Mouse (Mus musculus) c-Kit-positive CD71-positive TER-119-negative erythroid progenitor cells, embryonic 14.5 days (primary cell): ENCODE measurements around the gene Gm20219.
"Not testable (repeated sequence)": the region's sequence is repeated elsewhere in the genome, so short reads cannot be mapped to it uniquely, and the experiment has no call there.

Experiments
- DNase-seq: peaks from one replicate; pipeline ENCODE4 v3.0.0-alpha.2; 2013; ENCODE audit warnings: low read depth

Gene Gm20219

GRCm38 (mm10) chr17:56512310-56512709, 41.9 kb downstream of the Gm20219 start, which contains the start of gene Znrf4:
Gene Znrf4 (minus strand): TSS chr17:56512431.
- no peak for DNase-seq

- DNase-seq: no peak
Observed at GRCm38 (mm10) chr17:56511707-56512090, 42.5 kb downstream of the Gm20219 start.

DNA sequence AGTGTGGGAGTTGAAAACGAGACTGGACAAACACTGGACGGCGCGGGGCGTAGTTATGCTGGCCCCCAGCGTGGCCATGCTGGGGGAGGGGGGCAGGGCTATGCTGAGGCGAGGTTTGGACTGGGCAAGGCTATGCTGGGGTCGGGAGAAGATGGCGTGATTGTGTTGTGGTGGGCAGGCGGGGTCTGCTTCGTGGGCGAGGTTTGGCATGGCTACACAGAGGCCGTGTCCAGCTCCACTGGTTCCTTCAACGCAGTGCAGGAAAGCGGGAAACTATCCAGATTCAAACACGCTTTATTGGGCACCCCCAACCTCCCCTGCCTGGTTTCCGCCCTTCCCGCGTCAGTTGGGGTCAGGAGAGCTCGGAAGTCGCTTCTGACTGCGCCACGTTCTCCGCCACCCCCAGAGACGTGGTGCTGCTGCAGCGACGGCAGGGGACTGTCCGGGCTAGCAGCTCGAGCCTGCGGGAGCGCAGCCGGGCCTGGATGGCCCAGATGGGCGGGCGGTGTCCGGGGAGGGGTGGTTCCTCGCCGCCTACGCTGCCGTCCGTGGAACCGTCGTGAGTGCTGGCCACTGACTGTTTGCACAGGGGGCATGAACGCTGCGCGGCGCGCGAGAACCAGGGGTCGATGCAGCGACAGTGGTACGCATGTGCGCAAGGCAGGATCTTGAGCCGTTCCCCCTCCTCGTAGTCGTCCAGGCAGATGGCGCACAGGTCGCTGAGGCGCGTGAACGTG, 43.0 kb downstream of the Gm20219 start:
- DNase-seq: no peak

GRCm38 (mm10) chr17:56510473-56510969, 43.7 kb downstream of the Gm20219 start:
- no peak for DNase-seq

DNA sequence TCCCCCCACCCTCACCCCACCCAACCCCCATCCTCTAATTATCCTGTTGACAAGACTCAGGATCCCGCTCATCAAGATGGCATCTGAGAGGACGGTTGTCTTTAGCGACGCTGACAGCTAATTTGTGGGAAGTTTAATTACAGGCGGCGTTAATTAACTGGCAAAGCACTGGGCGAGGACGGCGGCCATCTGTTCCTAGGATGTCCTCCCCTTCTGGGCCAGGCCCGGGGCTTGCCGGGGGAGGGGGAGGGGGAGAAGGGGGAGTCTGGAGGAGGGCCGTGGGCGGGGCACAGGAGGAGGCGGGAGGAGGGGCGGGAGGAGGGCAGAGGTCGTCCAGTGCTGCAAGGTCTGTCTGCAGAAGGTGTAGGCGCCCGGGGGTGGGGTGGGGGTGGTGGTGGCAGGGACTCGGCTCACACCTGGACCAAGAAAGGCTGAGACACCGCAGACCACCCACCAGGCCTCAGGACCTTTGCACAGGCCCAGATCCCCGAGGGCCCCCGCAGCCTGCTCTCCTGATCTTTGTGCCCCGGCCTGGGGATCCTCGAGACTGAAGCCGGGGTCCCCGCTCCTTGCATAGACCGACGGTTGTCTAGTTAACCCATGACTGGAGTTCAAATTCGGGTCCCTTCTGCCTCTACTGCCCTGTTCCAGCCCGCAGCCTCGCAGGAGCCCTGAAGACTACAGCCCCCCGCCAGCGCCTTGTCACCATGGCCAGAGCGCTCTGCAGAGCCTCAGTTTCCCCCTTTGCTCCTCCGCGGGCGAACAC, 44.3 kb downstream of the Gm20219 start:
- no peak for DNase-seq

DNA sequence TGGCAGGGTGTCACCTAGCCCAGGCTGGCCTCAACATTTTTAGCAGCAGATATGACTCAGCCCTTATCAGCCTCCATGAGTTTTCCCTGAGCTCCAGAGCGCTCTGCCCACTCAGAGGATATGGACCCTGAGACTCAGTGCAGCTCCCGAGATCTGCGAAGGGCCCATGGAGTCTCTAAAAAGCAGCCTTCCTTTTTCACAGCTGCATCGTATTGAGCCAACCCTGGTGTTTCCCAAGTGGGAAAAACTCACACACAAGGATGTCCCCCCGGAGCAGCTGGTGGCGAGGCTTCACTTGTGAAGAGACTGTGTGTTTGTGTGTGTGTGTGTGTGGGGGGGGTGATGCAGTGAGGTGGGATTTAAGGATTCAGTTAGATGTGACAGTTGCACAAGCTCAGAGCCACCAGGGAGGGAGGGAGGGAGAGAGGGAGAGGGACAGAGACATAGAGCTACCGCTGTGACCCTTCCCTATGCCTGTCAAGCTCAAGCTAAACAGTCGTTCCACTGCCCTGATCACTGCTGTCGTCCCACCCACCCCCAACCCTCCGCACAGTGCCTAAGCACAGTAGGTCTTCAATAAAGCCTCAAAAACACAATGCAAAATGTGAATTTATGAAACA, 45.1 kb downstream of the Gm20219 start:
- no peak for DNase-seq

DNA sequence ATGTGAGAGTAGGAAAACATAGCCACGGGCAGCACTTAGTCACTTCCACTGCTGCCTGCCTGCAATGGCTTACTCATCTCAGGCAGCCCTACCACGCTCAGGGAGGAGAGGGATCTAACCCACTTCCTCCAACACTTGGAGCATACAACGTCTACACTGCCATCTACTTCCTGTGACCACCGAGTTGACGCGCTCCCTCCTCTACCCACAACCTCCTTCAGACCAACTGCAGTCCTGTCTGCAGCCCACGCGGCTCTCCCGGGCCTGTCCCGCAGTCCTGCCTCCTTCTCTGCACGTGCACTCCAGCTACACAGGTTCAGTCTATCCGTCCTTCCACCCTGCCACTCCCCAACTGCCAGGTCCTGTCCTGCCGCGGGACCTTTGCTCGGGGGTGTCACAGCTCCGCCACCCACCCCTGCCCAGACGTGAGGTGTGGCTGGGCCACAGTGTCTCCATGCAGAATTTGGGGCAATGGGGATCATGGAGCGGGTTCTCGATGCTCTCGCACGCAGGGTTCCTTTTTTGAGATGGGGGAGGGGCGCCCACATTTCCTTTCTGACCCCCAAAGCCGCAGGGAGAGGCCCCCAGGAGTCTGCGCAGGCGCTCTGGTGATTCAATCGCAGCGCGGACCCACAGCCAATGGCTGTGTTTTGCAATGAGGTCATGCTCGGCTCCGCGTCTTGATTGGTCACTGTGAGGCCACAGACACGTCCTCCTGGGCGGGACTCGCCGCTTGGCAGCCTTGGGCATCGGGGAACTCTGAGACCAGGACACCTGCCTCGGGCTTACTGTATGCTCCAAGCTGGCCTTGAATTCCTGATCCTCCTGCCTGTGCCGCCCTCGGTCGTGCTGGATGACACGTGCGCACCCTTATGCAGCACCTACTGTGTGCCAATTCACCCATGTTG, 46.8 kb downstream of the Gm20219 start:
- DNase-seq: peak; percentile 87

DNA sequence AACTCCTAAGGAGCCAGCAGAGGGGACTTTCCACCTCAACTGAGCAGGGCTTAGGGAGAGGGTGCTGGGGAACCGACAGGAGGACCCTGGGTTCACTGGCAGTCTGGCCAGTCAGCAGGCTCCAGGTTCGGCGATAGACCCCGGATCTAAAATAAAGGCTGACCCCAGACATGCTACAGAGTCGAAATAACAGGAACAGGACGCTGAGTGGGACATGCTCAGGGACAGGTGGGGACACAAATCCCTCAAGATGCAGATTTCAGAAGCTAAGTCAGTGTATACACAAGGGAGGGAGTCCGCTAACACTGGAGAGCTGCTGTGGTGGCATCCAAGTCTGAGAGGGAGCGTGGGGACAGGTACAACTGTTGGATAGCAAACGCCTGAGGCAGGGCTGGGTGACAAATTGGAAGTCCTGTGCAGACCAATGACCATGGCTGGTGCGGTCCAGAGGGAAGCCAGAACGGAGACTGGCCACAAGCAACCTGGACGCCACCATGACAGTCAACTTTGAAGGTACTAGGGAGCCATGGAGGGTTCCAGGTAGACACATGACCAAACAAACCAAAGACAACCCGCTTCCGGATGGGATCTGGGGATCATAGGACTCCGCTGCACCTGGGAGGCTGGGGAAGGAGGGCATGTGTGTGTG, 47.6 kb downstream of the Gm20219 start:
- DNase-seq: no peak

DNA sequence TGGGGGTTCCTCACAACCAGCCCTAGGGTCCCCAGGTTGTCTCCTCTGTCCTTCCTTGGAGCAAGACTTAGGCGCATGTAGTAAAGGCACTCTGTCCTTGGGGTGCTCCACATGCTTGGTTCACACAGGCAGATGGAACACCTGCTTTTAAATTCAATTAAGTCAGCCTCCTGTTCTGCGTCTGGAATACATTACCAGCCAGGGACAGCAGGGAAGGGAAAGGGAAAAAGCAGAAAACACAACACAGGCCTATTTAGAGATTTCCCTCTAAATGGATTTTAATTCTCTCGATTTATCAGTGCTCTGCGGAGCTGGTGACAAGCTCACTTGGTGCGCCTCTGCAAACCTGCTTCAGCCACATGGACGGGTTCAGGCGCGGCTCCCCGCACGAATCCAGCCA, 48.8 kb downstream of the Gm20219 start:
- DNase-seq: no peak

GRCm38 (mm10) chr17:56502526-56502925, 51.7 kb downstream of the Gm20219 start:
- no peak for DNase-seq

DNA sequence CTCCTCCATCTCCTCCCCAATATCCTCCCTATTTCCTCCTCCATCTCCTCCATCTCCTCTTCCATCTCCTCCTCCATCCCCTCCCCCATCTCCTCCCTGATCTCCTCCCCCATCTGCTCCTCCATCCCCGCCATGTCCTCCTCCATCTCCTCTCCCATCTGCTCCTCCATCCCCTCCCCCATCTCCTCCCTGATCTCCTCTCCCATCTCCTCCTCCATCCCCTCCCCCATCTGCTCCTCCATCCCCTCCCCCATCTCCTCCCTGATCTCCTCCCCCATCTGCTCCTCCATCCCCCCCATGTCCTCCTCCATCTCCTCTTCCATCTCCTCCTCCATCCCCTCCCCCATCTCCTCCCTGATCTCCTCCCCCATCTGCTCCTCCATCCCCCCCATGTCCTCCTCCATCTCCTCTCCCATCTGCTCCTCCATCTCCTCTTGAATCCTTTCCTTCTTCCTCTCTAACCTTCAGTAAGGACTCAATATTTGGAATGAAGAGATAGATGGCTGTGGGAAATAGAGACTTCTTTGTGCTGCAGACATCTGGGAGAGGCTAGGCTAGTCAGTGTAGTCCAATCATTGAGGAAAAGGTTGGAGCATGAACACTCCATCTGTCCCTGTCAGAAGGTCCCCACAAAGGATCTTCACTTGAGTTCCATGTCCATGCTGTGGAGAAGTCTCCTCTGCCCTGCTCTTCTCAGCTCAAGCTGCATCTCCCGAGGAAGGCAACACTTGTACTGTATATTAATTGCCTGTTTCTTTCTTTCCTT, 52.4 kb downstream of the Gm20219 start:
- not testable (repeated sequence) for DNase-seq
